Mouse (Mus musculus): ENCODE results near the gene Tssk3. TPM values are rescaled to one million over a fixed set of nuclear protein-coding genes. Genes with fewer than 3 reads are reported as not detected.

Gene Tssk3
- total RNA-seq, 1 experiment, result not detected

GRCm38 (mm10) chr4:129481090-129481489 is 9.7 kb downstream of the Tssk3 start:
- Histone ChIP-seq H3K27ac (ENCODE audit: insufficient read depth, low read depth, low read length, poor library complexity, severe bottlenecking) (no peak overlapping the region), H3K9ac (ENCODE audit: insufficient read depth, low read depth, low read length, poor library complexity, severe bottlenecking) (no peak overlapping the region), H3K9me3 (ENCODE audit: control insufficient read depth, insufficient read depth, low read depth, low read length) (no peaks in the 10 kb centered on the region), H3K4me3 (ENCODE audit: insufficient read depth in 1 of 2, low read depth in 1 of 2, low read length in 2 of 2, poor library complexity in 1 of 2, severe bottlenecking in 1 of 2) (no peak overlapping the region), H3K4me1 (ENCODE audit: control insufficient read depth in 2 of 2, insufficient read depth in 2 of 2, low read length in 2 of 2, poor library complexity in 1 of 2) (no peaks in the 10 kb centered on the region), H3K36me3 (ENCODE audit: control insufficient read depth, insufficient read depth, low read length, poor library complexity, severe bottlenecking) (peaks cover 12% of the 10 kb centered on the region)
- DNase-seq (ENCODE audit: low read depth, low spot score), result no peak
- TF ChIP-seq ZNF384 (IDR thresholded peaks at IDR 0.05; ENCODE audit: low read depth, low read length) (no peak), ZC3H11A (IDR thresholded peaks at IDR 0.05; ENCODE audit: borderline replicate concordance, low read depth, low read length) (no peak), CHD2 (IDR thresholded peaks at IDR 0.05; ENCODE audit: low read depth, low read length) (no peak), HCFC1 (IDR thresholded peaks at IDR 0.05; ENCODE audit: borderline replicate concordance, insufficient read depth, low read length) (no peak), MAFK (IDR thresholded peaks at IDR 0.05; ENCODE audit: insufficient read depth, low read depth, low read length) (no peak)
- in situ Hi-C loops (cut with MboI; ENCODE audit: low sequenced_read_pairs in 2 of 2, unreplicated experiment in 2 of 2), result no loop called here

GRCm38 (mm10) chr4:129479863-129480262 is 11.0 kb downstream of the Tssk3 start:
- TF ChIP-seq MAFK (IDR thresholded peaks at IDR 0.05; ENCODE audit: insufficient read depth, low read depth, low read length), result no peak
- no peak for TF ChIP-seq HCFC1 (IDR thresholded peaks at IDR 0.05; ENCODE audit: borderline replicate concordance, insufficient read depth, low read length)
- H3K4me1 ChIP-seq (ENCODE audit: control insufficient read depth in 2 of 2, insufficient read depth in 2 of 2, low read length in 2 of 2, poor library complexity in 1 of 2), result peaks cover 0 to 4% of the 10 kb centered on the region in 2 experiments; a peak in 2 of 4 replicates
- no peak overlapping the region for H3K4me3 ChIP-seq (ENCODE audit: insufficient read depth in 1 of 2, low read depth in 1 of 2, low read length in 2 of 2, poor library complexity in 1 of 2, severe bottlenecking in 1 of 2)
- no peaks in the 10 kb centered on the region for H3K9me3 ChIP-seq (ENCODE audit: control insufficient read depth, insufficient read depth, low read depth, low read length)
- no peak overlapping the region for H3K9ac ChIP-seq (ENCODE audit: insufficient read depth, low read depth, low read length, poor library complexity, severe bottlenecking)
- no peak for DNase-seq (ENCODE audit: low read depth, low spot score)
- in situ Hi-C loops (cut with MboI; ENCODE audit: low sequenced_read_pairs in 2 of 2, unreplicated experiment in 2 of 2), result no loop called here
- peaks cover 10% of the 10 kb centered on the region for H3K36me3 ChIP-seq (ENCODE audit: control insufficient read depth, insufficient read depth, low read length, poor library complexity, severe bottlenecking)
- H3K27ac ChIP-seq (ENCODE audit: insufficient read depth, low read depth, low read length, poor library complexity, severe bottlenecking), result no peak overlapping the region

- H3K27ac ChIP-seq (ENCODE audit: insufficient read depth, low read depth, low read length, poor library complexity, severe bottlenecking), result no peak overlapping the region
- peaks cover 30% of the 10 kb centered on the region for H3K36me3 ChIP-seq (ENCODE audit: control insufficient read depth, insufficient read depth, low read length, poor library complexity, severe bottlenecking)
- no peak overlapping the region for H3K9ac ChIP-seq (ENCODE audit: insufficient read depth, low read depth, low read length, poor library complexity, severe bottlenecking)
- DNase-seq (ENCODE audit: low read depth, low spot score), result no peak
- no peak for TF ChIP-seq HCFC1 (IDR thresholded peaks at IDR 0.05; ENCODE audit: borderline replicate concordance, insufficient read depth, low read length)
- TF ChIP-seq ZNF384 (IDR thresholded peaks at IDR 0.05; ENCODE audit: low read depth, low read length), result no peak
- no peak for TF ChIP-seq CHD2 (IDR thresholded peaks at IDR 0.05; ENCODE audit: low read depth, low read length)
- TF ChIP-seq MAFK (IDR thresholded peaks at IDR 0.05; ENCODE audit: insufficient read depth, low read depth, low read length), result no peak
- TF ChIP-seq ZC3H11A (IDR thresholded peaks at IDR 0.05; ENCODE audit: borderline replicate concordance, low read depth, low read length), result no peak
- peaks cover 0 to 4% of the 10 kb centered on the region in 2 experiments; a peak in 2 of 4 replicates for H3K4me1 ChIP-seq (ENCODE audit: control insufficient read depth in 2 of 2, insufficient read depth in 2 of 2, low read length in 2 of 2, poor library complexity in 1 of 2)
- no peaks in the 10 kb centered on the region for H3K9me3 ChIP-seq (ENCODE audit: control insufficient read depth, insufficient read depth, low read depth, low read length)
- in situ Hi-C loops (cut with MboI; ENCODE audit: low sequenced_read_pairs in 2 of 2, unreplicated experiment in 2 of 2), result no loop called here
- H3K4me3 ChIP-seq (ENCODE audit: insufficient read depth in 1 of 2, low read depth in 1 of 2, low read length in 2 of 2, poor library complexity in 1 of 2, severe bottlenecking in 1 of 2), result no peak overlapping the region
Observed at GRCm38 (mm10) chr4:129476047-129476446, 14.8 kb downstream of the Tssk3 start.

GRCm38 (mm10) chr4:129464286-129464815 is 26.5 kb downstream of the Tssk3 start:
- Histone ChIP-seq H3K4me1 (ENCODE audit: control insufficient read depth in 2 of 2, insufficient read depth in 2 of 2, low read length in 2 of 2, poor library complexity in 1 of 2) (peaks cover 0 to 4% of the 10 kb centered on the region in 2 experiments; a peak in 1 of 4 replicates), H3K9me3 (ENCODE audit: control insufficient read depth, insufficient read depth, low read depth, low read length) (no peaks in the 10 kb centered on the region), H3K4me3 (ENCODE audit: insufficient read depth in 1 of 2, low read depth in 1 of 2, low read length in 2 of 2, poor library complexity in 1 of 2, severe bottlenecking in 1 of 2) (no peak overlapping the region), H3K36me3 (ENCODE audit: control insufficient read depth, insufficient read depth, low read length, poor library complexity, severe bottlenecking) (peaks cover 21% of the 10 kb centered on the region), H3K9ac (ENCODE audit: insufficient read depth, low read depth, low read length, poor library complexity, severe bottlenecking) (no peak overlapping the region), H3K27ac (ENCODE audit: insufficient read depth, low read depth, low read length, poor library complexity, severe bottlenecking) (no peak overlapping the region)
- TF ChIP-seq CHD2 (IDR thresholded peaks at IDR 0.05; ENCODE audit: low read depth, low read length) (no peak), HCFC1 (IDR thresholded peaks at IDR 0.05; ENCODE audit: borderline replicate concordance, insufficient read depth, low read length) (no peak), ZNF384 (IDR thresholded peaks at IDR 0.05; ENCODE audit: low read depth, low read length) (no peak)
- DNase-seq (ENCODE audit: low read depth, low spot score), result no peak
- in situ Hi-C loops (cut with MboI; ENCODE audit: low sequenced_read_pairs in 2 of 2, unreplicated experiment in 2 of 2), result no loop called here
